Mouse (Mus musculus) kidney, postnatal 25 days (tissue): ENCODE measurements at regions not wholly inside any gene's neighbourhood (a gene's known extent, or its start where the extent isn't known, plus 50 kb on each side); places are given as distances from the start of the nearest gene placed in this dataset.

Source experiments
- DNase-seq, 2 experiments: peaks; one replicate each; pipeline ENCODE4 v3.0.0; 2021; ENCODE audit warnings: mixed read lengths in 2 of 2

GRCm38 (mm10) chrX:157107747-157108146, 307.4 kb downstream of the Phex start:
- DNase-seq = no peak

- no peak for DNase-seq
These were observed 335.1 kb downstream of the Phex start for GRCm38 (mm10) chrX:157080025-157080424.

- no peak for DNase-seq
These were observed 335.5 kb downstream of the Phex start for GRCm38 (mm10) chrX:157079606-157080005.

GRCm38 (mm10) chrX:157078061-157078460, 337.1 kb downstream of the Phex start:
- peak in 1 of 2 experiments; percentile 34 for DNase-seq

GRCm38 (mm10) chrX:157076193-157076592, 338.9 kb downstream of the Phex start:
- no peak for DNase-seq

GRCm38 (mm10) chrX:157051629-157052315, 363.3 kb downstream of the Phex start:
- no peak for DNase-seq

GRCm38 (mm10) chrX:157028913-157029312, 386.2 kb downstream of the Phex start:
- no peak for DNase-seq

- no peak for DNase-seq
These were observed 390.8 kb downstream of the Phex start for GRCm38 (mm10) chrX:157024343-157024742.

- DNase-seq = no peak
These were observed 393.3 kb downstream of the Phex start for GRCm38 (mm10) chrX:157021851-157022250.

- DNase-seq = no peak
These were observed 394.8 kb downstream of the Phex start for GRCm38 (mm10) chrX:157020337-157020736.

GRCm38 (mm10) chrX:156989986-156990518, 425.1 kb downstream of the Phex start:
- no peak for DNase-seq

GRCm38 (mm10) chrX:156947093-156947492, 468.0 kb downstream of the Phex start:
- no peak for DNase-seq

GRCm38 (mm10) chrX:156944223-156944622, 470.9 kb downstream of the Phex start:
- no peak for DNase-seq

GRCm38 (mm10) chrX:156913363-156913762, 501.7 kb downstream of the Phex start:
- DNase-seq = peak in 1 of 2 experiments; percentile 14
